Mouse (Mus musculus) activated CD4-positive, CD25-positive, alpha-beta regulatory T cell, adult 9 weeks (primary cell): ENCODE results near the gene Fcrla. TPM values are rescaled to one million over a fixed set of nuclear protein-coding genes. Genes with fewer than 3 reads are reported as not detected.

Experiments used
- polyA plus RNA-seq: library from polyadenylated mRNA; unstranded; fragments of 100-300 nt; shearing (Covaris generic); gene quantifications from one replicate; pipeline ENCODE4 v1.2.1, GENCODE M21; 2017

Gene Fcrla
- 0.62 TPM for polyA plus RNA-seq

DNA sequence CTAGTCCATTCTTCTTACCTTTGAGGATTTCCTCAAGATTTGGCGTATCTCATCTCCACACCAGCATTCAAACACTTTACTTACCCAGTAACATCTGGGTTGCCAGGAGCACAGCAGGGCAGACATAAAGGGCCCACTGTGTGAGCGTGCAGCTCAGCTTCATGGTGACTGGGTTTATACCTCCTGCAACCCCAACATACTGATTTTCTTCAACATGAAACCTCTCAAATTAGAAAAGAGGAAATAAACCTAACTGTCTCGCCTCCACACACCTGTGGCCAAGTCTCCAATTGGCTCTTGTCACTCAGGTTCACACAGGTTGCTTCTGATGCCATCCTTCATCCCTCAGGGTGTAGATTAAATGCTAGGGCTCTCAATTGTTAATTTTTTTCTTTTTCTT lies at the start of gene Fcrla:
Gene Fcrla, minus strand, starts transcription at position 206 of the 400 bp plus-strand sequence.

DNA sequence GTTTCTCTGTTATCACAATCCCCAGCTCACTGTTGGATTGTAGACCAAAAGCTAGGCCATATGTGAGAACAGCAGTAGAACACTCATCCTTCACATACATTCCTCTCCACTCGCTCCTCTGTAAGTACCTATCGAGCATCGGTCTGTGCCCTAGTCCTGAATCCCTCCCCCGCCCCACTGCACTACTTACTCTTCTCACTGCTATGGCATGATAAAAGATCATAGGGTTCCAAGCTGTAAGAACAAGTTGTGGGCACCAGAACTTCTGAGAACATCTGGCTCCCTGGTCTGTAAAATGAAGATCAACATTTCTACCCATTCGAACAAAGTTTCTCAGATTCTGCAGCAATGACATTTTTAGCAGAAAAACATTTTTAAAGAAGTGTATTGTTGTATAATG lies 49.1 kb upstream of the Fcrla start, which contains the start of gene Fcgr2b:
Gene Fcgr2b, minus strand, starts transcription at position 101 of the 400 bp plus-strand sequence.

DNA sequence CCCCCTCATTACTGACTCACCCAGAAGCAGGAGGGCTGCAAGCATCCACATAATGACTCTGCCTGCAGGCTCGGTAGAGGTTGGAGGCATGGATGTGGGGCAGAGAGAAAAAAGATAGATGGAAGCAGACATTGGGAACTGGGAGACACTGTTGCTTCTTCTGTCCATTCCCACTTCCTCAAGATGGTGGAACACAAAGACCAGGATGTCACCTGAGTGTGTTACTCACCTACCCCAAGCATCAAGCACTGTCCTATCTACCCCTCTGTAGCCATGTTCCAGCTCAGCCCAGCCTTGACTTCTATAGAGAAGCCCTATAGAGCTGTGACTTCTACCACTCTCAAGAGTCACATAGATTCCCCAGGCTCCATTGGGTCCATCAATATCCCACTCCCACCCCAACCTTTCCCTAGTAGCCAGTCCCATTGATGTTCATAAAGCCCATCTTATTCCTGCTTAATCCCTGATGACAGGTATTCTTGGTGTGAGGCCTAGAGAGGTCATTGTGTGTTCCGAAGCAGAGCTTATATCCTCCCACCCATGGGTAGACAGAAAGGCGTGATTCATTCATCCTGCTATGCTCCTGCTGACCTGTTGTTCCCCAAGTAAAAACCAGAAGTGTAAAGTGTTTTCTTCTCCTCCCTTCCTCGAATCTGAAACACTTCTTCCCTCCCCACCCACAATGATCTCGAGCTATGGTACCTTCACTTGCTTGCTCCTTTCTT lies 14.3 kb downstream of the Fcrla start, which contains the start of gene Fcrlb:
Gene Fcrlb, minus strand, starts transcription at position 51 of the 725 bp plus-strand sequence.

GRCm38 (mm10) chr1:170884978-170885561 lies 42.3 kb downstream of the Fcrla start, which contains the start of the genes Gm26620 and Dusp12:
Gene Gm26620, plus strand, starts transcription at chr1:170885065.
Gene Dusp12, minus strand, starts transcription at chr1:170885540.

GRCm38 (mm10) chr1:170867691-170868105 lies 59.7 kb downstream of the Fcrla start, which contains the start of gene Atf6:
Gene Atf6, minus strand, starts transcription at chr1:170867771.

Other genes starting within 250 kb of the Fcrla start
- 12.6 TPM for gene Atf6, start 59.8 kb downstream of the Fcrla start, polyA plus RNA-seq
- not detected for gene Gm26620, start 42.5 kb downstream of the Fcrla start, polyA plus RNA-seq
- gene Dusp12, start 42.0 kb downstream of the Fcrla start, polyA plus RNA-seq, result 32.9 TPM
- not detected for gene Fcrlb, start 14.6 kb downstream of the Fcrla start, polyA plus RNA-seq
- 1.4 TPM for gene Fcgr2b, start 49.0 kb upstream of the Fcrla start, polyA plus RNA-seq
- gene Fcgr4, start 91.3 kb upstream of the Fcrla start, polyA plus RNA-seq, result 0.66 TPM
- 1.9 TPM for gene Fcgr3, start 137.4 kb upstream of the Fcrla start, polyA plus RNA-seq
- 2.1 TPM for gene Cfap126, start 186.3 kb upstream of the Fcrla start, polyA plus RNA-seq
- gene Sdhc, start 223.0 kb upstream of the Fcrla start, polyA plus RNA-seq, result 173 TPM
- not detected for gene Mpz, start 223.1 kb upstream of the Fcrla start, polyA plus RNA-seq